Mouse (Mus musculus) midbrain, postnatal 0 days (tissue): ENCODE measurements around the gene Micall2. TPM values are rescaled to one million over a fixed set of nuclear protein-coding genes. Genes with fewer than 3 reads are reported as not detected.

Experiments
- ATAC-seq: fragments of 200-750 bp; cut with Nextera tagmentation; 2 replicates; pipeline ENCODE4 v1.8.0; 2017; ENCODE audit warnings: moderate number of reproducible peaks, mild to moderate bottlenecking, moderate TSS enrichment, moderate library complexity; ENCODE audit not compliant: low FRiP score
- DNase-seq: peaks from one replicate; pipeline ENCODE4 v3.0.0-alpha.2; 2015; ENCODE audit warnings: low spot score
- H3K27ac ChIP-seq: fragments of 300-500 bp; sonication (generic); 2 replicates; pipeline ENCODE4 v1.5.1; 2014; ENCODE audit warnings: low read depth, mild to moderate bottlenecking, low read length, mixed read lengths
- H3K27me3 ChIP-seq: fragments of 300-500 bp; sonication (generic); 2 replicates; pipeline ENCODE4 v1.6.1; 2014; ENCODE audit warnings: low read length, control low read depth, mixed read lengths; ENCODE audit not compliant: insufficient read depth
- H3K36me3 ChIP-seq: fragments of 300-500 bp; sonication (generic); 2 replicates; pipeline ENCODE4 v1.6.1; 2014; ENCODE audit warnings: low read length, control low read depth, mixed read lengths; ENCODE audit not compliant: insufficient read depth
- H3K4me1 ChIP-seq: fragments of 300-500 bp; sonication (generic); 2 replicates; pipeline ENCODE4 v1.6.1; 2014; ENCODE audit warnings: mild to moderate bottlenecking, control low read depth, antibody characterized with exemption, low read length, mixed read lengths; ENCODE audit not compliant: insufficient read depth
- H3K4me2 ChIP-seq: fragments of 300-500 bp; sonication (generic); 2 replicates; pipeline ENCODE4 v1.6.1; 2014; ENCODE audit warnings: low read depth, mild to moderate bottlenecking, low read length, mixed read lengths; ENCODE audit not compliant: poor library complexity, severe bottlenecking
- H3K4me3 ChIP-seq: fragments of 300-500 bp; sonication (generic); 2 replicates; pipeline ENCODE4 v1.5.1; 2014; ENCODE audit warnings: low read depth, mild to moderate bottlenecking, low read length, moderate library complexity
- H3K9ac ChIP-seq: fragments of 300-500 bp; sonication (generic); replicated peaks from 2 replicates; pipeline ENCODE4 v1.6.1; 2014; ENCODE audit warnings: mild to moderate bottlenecking, low read length, moderate library complexity, mixed read lengths; ENCODE audit not compliant: poor library complexity, severe bottlenecking
- H3K9me3 ChIP-seq: fragments of 300-500 bp; sonication (generic); 2 replicates; pipeline ENCODE4 v1.6.1; 2016; ENCODE audit warnings: low read length, control low read depth
- CTCF ChIP-seq: IDR thresholded peaks from 2 replicates; pipeline ENCODE4 v1.5.1; 2016; ENCODE audit warnings: antibody characterized with exemption, mild to moderate bottlenecking
- whole genome bisulfite sequencing: fragments of 180-500 bp; shearing (Covaris S2); extraction: QIAGEN DNeasy Blood & Tissue Kit; methylation state at CpG from one replicate; pipeline ENCODE4 v1.1.7; 2014; 5-methylcytosine and 5-hydroxymethylcytosine counted together
- polyA plus RNA-seq: library from polyadenylated mRNA; unstranded; fragments of >200 nt; fragmentation: Nextera tagmentation; extraction: Ambion mirVana; gene quantifications from 2 replicates; pipeline ENCODE4 v1.2.1, GENCODE M21; 2015
- total RNA-seq: library from RNA; depleted of rRNA; stranded (reverse); fragments of >200 nt; gene quantifications from 2 replicates; pipeline ENCODE4 v1.2.3, GENCODE M21; 2014

Micall2 gene
- total and polyA plus RNA-seq, 2 experiments from 2014 or later = 16.6 to 17.4 TPM

DNA sequence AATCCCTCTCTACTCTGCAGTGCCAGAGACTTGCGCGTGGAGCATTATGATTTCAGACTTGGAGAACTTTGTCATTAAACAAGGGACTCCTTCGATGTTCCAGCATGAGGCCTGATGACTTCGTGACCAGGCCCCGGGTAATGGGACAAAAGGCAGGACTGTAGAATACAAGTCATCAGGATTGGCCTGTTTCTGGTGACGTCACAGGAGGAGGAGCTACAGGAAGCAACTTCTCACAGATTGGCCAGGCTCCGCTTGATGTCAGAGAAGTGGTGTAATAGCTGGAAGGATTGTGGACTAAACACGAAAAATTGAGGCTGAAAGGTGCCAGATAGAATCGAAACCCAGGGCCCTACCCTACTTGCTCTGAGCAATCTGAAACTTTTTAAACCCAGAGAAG, 45.3 kb downstream of the Micall2 start:
- no peak for DNase-seq
- 76% methylated on average over 9 of the region's 9 CpGs for WGBS

GRCm38 (mm10) chr5:139688356-139688755, 47.8 kb downstream of the Micall2 start:
- Histone ChIP-seq H3K36me3 (no peaks in the 10 kb centered on the region), H3K9me3 (no peaks in the 10 kb centered on the region), H3K4me3 (no peak overlapping the region), H3K9ac (no peak overlapping the region), H3K27me3 (no peaks in the 10 kb centered on the region; the same call in none of the 2 replicates), H3K4me2 (no peak overlapping the region), H3K4me1 (no peaks in the 10 kb centered on the region), H3K27ac (no peak overlapping the region)
- WGBS = 73% methylated on average over 12 of the region's 12 CpGs
- peak; percentile 57 for DNase-seq
- ATAC-seq = no peak
- TF ChIP-seq CTCF = no peak

More for the DNA sequence above, 45.3 kb downstream of the Micall2 start:
- Histone ChIP-seq H3K27me3 (no peaks in the 10 kb centered on the region), H3K9ac (no peak overlapping the region), H3K4me2 (no peak overlapping the region), H3K4me1 (no peaks in the 10 kb centered on the region), H3K4me3 (no peak overlapping the region), H3K36me3 (no peaks in the 10 kb centered on the region), H3K27ac (no peak overlapping the region), H3K9me3 (no peaks in the 10 kb centered on the region)
- no peak for TF ChIP-seq CTCF
- ATAC-seq = no peak

DNA sequence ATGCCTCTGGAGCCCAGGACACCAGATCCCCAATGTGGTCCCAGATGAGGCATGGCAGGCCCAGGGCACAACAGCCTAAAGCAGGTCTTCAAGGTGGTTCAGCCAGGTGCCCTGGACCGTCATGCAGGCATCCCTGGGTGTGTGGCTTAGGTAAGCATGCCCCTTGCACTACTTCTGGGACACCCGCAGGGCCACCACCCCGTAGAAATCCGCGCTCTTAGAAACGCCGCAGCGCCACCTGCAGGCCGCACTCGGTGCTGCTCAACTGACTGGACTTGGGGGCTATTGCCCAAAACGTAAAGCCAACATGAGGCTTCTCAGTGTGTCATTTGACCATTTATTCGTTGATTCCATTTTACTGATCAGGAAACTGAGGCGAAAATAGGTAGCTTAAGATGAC, 48.5 kb downstream of the Micall2 start:
- peak; percentile 74 for TF ChIP-seq CTCF
- Histone ChIP-seq H3K4me1 (no peaks in the 10 kb centered on the region), H3K4me2 (no peak overlapping the region), H3K27me3 (no peaks in the 10 kb centered on the region; the same call in none of the 2 replicates), H3K36me3 (no peaks in the 10 kb centered on the region), H3K27ac (no peak overlapping the region), H3K4me3 (no peak overlapping the region), H3K9me3 (no peaks in the 10 kb centered on the region), H3K9ac (no peak overlapping the region)
- ATAC-seq (no peak), DNase-seq (peak; percentile 61)
- WGBS = 6% methylated on average over 13 of the region's 13 CpGs

DNA sequence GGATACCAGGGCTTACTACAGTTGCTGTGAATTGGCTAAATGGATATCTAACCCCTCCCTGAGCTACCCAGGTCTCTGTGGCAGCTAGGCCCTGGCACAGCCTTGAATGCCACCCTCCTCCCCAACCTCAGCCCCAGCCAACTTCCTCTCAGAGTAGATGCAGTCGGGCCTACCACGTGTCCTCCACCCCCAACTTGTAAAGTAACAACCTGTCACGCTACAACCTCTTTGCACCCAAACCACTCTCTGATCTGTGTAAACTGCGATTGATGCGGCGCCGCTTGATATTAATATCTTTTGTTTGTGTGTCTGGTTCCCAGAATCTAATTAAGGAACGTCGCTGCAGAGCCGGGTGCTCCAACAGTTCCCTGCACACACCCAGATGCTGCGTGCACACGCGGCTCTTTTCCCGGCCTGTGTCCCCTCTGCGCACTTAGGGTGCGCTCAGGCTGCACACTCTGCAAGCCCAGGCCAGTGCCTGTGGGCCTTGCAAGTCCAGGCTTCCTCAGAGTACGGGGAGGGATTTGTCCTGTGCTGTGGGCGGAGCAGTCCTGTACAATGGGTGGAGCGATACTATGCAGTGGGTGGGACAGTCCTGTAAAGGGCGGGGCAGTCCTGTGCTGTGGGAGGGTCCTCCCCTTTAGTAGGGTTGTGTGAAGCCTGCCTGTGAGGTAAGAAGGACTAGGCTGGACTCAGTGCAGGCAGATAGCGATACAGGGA, 49.4 kb downstream of the Micall2 start:
- H3K36me3 ChIP-seq = no peaks in the 10 kb centered on the region
- no peaks in the 10 kb centered on the region for H3K9me3 ChIP-seq
- ATAC-seq (no peak), DNase-seq (no peak)
- TF ChIP-seq CTCF = no peak
- H3K27ac ChIP-seq = no peak overlapping the region
- H3K4me2 ChIP-seq = no peak overlapping the region
- no peak overlapping the region for H3K4me3 ChIP-seq
- no peaks in the 10 kb centered on the region; the same call in none of the 2 replicates for H3K27me3 ChIP-seq
- H3K9ac ChIP-seq = no peak overlapping the region
- peaks cover 2% of the 10 kb centered on the region; the same call in 1 of the 2 replicates for H3K4me1 ChIP-seq
- 27% methylated on average over 21 of the region's 21 CpGs for WGBS

DNA sequence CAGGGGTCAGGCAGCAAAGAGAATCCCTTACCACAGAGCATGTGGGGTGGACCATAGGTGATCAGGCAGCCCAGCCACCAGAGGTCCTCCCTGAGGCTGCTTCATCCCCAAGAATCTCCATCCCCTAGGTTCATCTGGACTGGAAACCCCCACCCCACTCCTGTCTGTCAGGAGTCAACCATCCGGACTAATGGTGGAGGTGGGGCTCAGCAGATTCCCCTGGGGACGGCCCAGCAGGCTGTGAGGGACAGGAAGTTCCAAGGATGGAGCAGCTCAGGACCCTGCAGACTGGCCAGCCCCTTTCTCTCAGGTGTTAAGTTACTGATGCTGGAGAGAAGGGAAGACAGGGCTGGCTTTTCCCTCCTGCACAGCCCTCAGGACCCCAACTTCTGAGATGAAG, 52.9 kb downstream of the Micall2 start:
- Histone ChIP-seq H3K36me3 (no peaks in the 10 kb centered on the region), H3K27me3 (no peaks in the 10 kb centered on the region; the same call in none of the 2 replicates), H3K4me2 (no peak overlapping the region), H3K27ac (no peak overlapping the region), H3K9ac (no peak overlapping the region), H3K4me1 (peaks cover 4% of the 10 kb centered on the region; the same call in 1 of the 2 replicates), H3K4me3 (no peak overlapping the region), H3K9me3 (no peaks in the 10 kb centered on the region)
- 8% methylated on average over 2 of the region's 2 CpGs for WGBS
- 0 out of 2 replicates have a peak, but pooled peaks have one; percentile 2 for TF ChIP-seq CTCF
- ATAC-seq (no peak), DNase-seq (no peak)

DNA sequence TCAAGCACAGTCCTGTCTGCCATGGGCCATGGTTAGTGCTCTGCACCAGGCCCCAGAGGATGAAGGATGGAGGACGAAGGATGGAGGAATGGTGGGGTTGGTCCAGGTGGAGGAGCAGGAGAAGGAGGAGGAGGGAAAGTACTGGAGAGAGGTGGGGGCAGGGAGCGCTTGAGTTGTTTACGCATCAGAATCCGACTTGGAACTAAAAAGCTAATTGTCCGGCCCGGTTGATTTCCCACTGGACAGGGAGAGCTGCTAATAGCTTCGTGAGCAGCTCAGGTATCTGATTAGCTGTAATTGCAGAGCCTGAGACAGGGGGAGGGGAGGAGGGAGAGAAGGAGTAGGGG, 53.5 kb downstream of the Micall2 start:
- 11% methylated on average over 7 of the region's 7 CpGs for WGBS
- TF ChIP-seq CTCF = no peak
- H3K4me3 ChIP-seq = no peak overlapping the region
- H3K36me3 ChIP-seq = no peaks in the 10 kb centered on the region
- 0 out of 2 replicates have a peak overlapping the region, but pooled peaks have one; percentile 18 for H3K27ac ChIP-seq
- peaks cover 4% of the 10 kb centered on the region; the same call in 1 of the 2 replicates for H3K4me1 ChIP-seq
- no peak overlapping the region for H3K4me2 ChIP-seq
- no peaks in the 10 kb centered on the region; the same call in none of the 2 replicates for H3K27me3 ChIP-seq
- no peaks in the 10 kb centered on the region for H3K9me3 ChIP-seq
- no peak overlapping the region for H3K9ac ChIP-seq
- DNase-seq = peak; percentile 72
- no peak for ATAC-seq
